Mouse (Mus musculus) heart, embryonic 16.5 days (tissue): ENCODE measurements around the gene Grip1. TPM values are rescaled to one million over a fixed set of nuclear protein-coding genes. Genes with fewer than 3 reads are reported as not detected.
A peak's percentile ranks its signal among the peaks of the same experiment; 100 is the strongest.

Experiments used
- ATAC-seq: fragments of 200-750 bp; cut with Nextera tagmentation; replicated peaks from 2 replicates; pipeline ENCODE4 v1.8.0; 2017; ENCODE audit warnings: moderate number of reproducible peaks; ENCODE audit not compliant: insufficient read depth, low FRiP score; ENCODE audit errors: extremely low read depth
- H3K27ac ChIP-seq: fragments of 300-500 bp; sonication (generic); 2 replicates; pipeline ENCODE4 v1.5.1; 2014; ENCODE audit warnings: mild to moderate bottlenecking, low read length, control low read depth, moderate library complexity
- H3K27me3 ChIP-seq: fragments of 300-500 bp; sonication (generic); 2 replicates; pipeline ENCODE4 v1.6.1; 2014; ENCODE audit warnings: low read length, mixed read lengths; ENCODE audit not compliant: control insufficient read depth, insufficient read depth
- H3K36me3 ChIP-seq: fragments of 300-500 bp; sonication (generic); 2 replicates; pipeline ENCODE4 v1.6.1; 2014; ENCODE audit not compliant: control insufficient read depth, insufficient read depth
- H3K4me1 ChIP-seq: fragments of 300-500 bp; sonication (generic); 2 replicates; pipeline ENCODE4 v1.6.1; 2014; ENCODE audit warnings: low read length, mixed read lengths; ENCODE audit not compliant: control insufficient read depth, insufficient read depth
- H3K4me2 ChIP-seq: fragments of 300-500 bp; sonication (generic); 2 replicates; pipeline ENCODE4 v1.6.1; 2014; ENCODE audit warnings: low read depth, mild to moderate bottlenecking, control low read depth, low read length
- H3K4me3 ChIP-seq: fragments of 300-500 bp; sonication (generic); 2 replicates; pipeline ENCODE4 v1.5.1; 2014; ENCODE audit warnings: mild to moderate bottlenecking, control low read depth, low read length
- H3K9ac ChIP-seq: fragments of 300-500 bp; sonication (generic); 2 replicates; pipeline ENCODE4 v1.6.1; 2014; ENCODE audit warnings: low read length, control low read depth
- H3K9me3 ChIP-seq: fragments of 300-500 bp; sonication (generic); replicated peaks from 2 replicates; pipeline ENCODE4 v1.6.1; 2016; ENCODE audit warnings: low read length; ENCODE audit not compliant: control insufficient read depth
- whole genome bisulfite sequencing: fragments of 180-500 bp; shearing (Covaris S2); extraction: QIAGEN DNeasy Blood & Tissue Kit; methylation state at CpG from one replicate; pipeline ENCODE4 v1.1.7; 2014; 5-methylcytosine and 5-hydroxymethylcytosine counted together
- polyA plus RNA-seq: library from polyadenylated mRNA; unstranded; fragments of >200 nt; fragmentation: Nextera tagmentation; extraction: Ambion mirVana; gene quantifications from 2 replicates; pipeline ENCODE4 v1.2.1, GENCODE M21; 2015

The Grip1 gene
- polyA plus RNA-seq, 1 experiment from 2014 or later, result 1.6 TPM

GRCm38 (mm10) chr10:119610279-119610895 lies 156.8 kb downstream of the Grip1 start:
- Histone ChIP-seq H3K4me2 (peak overlapping the region; percentile 40; the same call in 1 of the 2 replicates), H3K27me3 (no peaks in the 10 kb centered on the region), H3K9ac (no peak overlapping the region), H3K36me3 (no peaks in the 10 kb centered on the region), H3K4me1 (peaks cover 7% of the 10 kb centered on the region), H3K4me3 (peak overlapping the region; percentile 31), H3K9me3 (no peaks in the 10 kb centered on the region), H3K27ac (no peak overlapping the region)
- no peak for ATAC-seq
- WGBS, result 45% methylated on average over 9 of the region's 9 CpGs

GRCm38 (mm10) chr10:119612034-119612433 lies 158.4 kb downstream of the Grip1 start:
- no peaks in the 10 kb centered on the region for H3K36me3 ChIP-seq
- H3K27me3 ChIP-seq, result no peaks in the 10 kb centered on the region
- 89% methylated on average over 5 of the region's 5 CpGs for WGBS
- H3K27ac ChIP-seq, result no peak overlapping the region
- H3K9ac ChIP-seq, result no peak overlapping the region
- no peaks in the 10 kb centered on the region for H3K9me3 ChIP-seq
- ATAC-seq, result no peak
- H3K4me1 ChIP-seq, result peaks cover 11% of the 10 kb centered on the region
- no peak overlapping the region for H3K4me2 ChIP-seq
- H3K4me3 ChIP-seq, result no peak overlapping the region

GRCm38 (mm10) chr10:119614726-119615125 lies 161.1 kb downstream of the Grip1 start:
- peak overlapping the region; percentile 32; the same call in 1 of the 2 replicates for H3K4me3 ChIP-seq

GRCm38 (mm10) chr10:119615240-119615885 lies 161.7 kb downstream of the Grip1 start:
- Histone ChIP-seq H3K27ac (no peak overlapping the region), H3K9me3 (no peaks in the 10 kb centered on the region), H3K36me3 (no peaks in the 10 kb centered on the region), H3K4me3 (no peak overlapping the region), H3K9ac (no peak overlapping the region), H3K27me3 (no peaks in the 10 kb centered on the region), H3K4me1 (peaks cover 11% of the 10 kb centered on the region), H3K4me2 (peak overlapping the region; percentile 46)
- 62% methylated on average over 14 of the region's 14 CpGs for WGBS
- peak; percentile 95 for ATAC-seq

More at GRCm38 (mm10) chr10:119614726-119615125, 161.1 kb downstream of the Grip1 start:
- Histone ChIP-seq H3K9me3 (no peaks in the 10 kb centered on the region), H3K9ac (no peak overlapping the region), H3K4me1 (peaks cover 11% of the 10 kb centered on the region), H3K27ac (0 out of 2 replicates have a peak overlapping the region, but pooled peaks have one; percentile 20), H3K36me3 (no peaks in the 10 kb centered on the region), H3K27me3 (no peaks in the 10 kb centered on the region), H3K4me2 (peak overlapping the region; percentile 46)
- peak; percentile 49; the same call in 1 of the 2 replicates for ATAC-seq
- 35% methylated on average over 7 of the region's 7 CpGs for WGBS

GRCm38 (mm10) chr10:119616078-119616477 lies 162.4 kb downstream of the Grip1 start:
- H3K4me3 ChIP-seq, result no peak overlapping the region
- no peaks in the 10 kb centered on the region for H3K27me3 ChIP-seq
- 75% methylated on average over 3 of the region's 3 CpGs for WGBS
- no peak overlapping the region for H3K27ac ChIP-seq
- no peak overlapping the region for H3K4me2 ChIP-seq
- no peak for ATAC-seq
- no peaks in the 10 kb centered on the region for H3K9me3 ChIP-seq
- H3K4me1 ChIP-seq, result peaks cover 11% of the 10 kb centered on the region
- no peaks in the 10 kb centered on the region for H3K36me3 ChIP-seq
- H3K9ac ChIP-seq, result no peak overlapping the region

- WGBS, result 44% methylated on average over 4 of the region's 4 CpGs
- no peak for ATAC-seq
- Histone ChIP-seq H3K36me3 (no peaks in the 10 kb centered on the region), H3K27me3 (no peaks in the 10 kb centered on the region), H3K9ac (no peak overlapping the region), H3K9me3 (no peaks in the 10 kb centered on the region), H3K4me2 (no peak overlapping the region), H3K4me3 (no peak overlapping the region), H3K27ac (no peak overlapping the region), H3K4me1 (no peaks in the 10 kb centered on the region)
These were observed 175.0 kb downstream of the Grip1 start for GRCm38 (mm10) chr10:119628656-119629055.

- H3K9me3 ChIP-seq, result no peaks in the 10 kb centered on the region
- H3K27ac ChIP-seq, result no peak overlapping the region
- no peak overlapping the region for H3K4me2 ChIP-seq
- 0 out of 2 replicates have a peak, but pooled peaks cover 4% of the 10 kb centered on the region for H3K4me1 ChIP-seq
- WGBS, result 90% methylated on average over 5 of the region's 5 CpGs
- no peaks in the 10 kb centered on the region for H3K27me3 ChIP-seq
- H3K4me3 ChIP-seq, result no peak overlapping the region
- H3K36me3 ChIP-seq, result no peaks in the 10 kb centered on the region
- H3K9ac ChIP-seq, result no peak overlapping the region
- no peak for ATAC-seq
These were observed 176.8 kb downstream of the Grip1 start for GRCm38 (mm10) chr10:119630401-119630800.

GRCm38 (mm10) chr10:119631966-119632365 lies 178.3 kb downstream of the Grip1 start:
- 65% methylated on average over 9 of the region's 9 CpGs for WGBS
- no peaks in the 10 kb centered on the region for H3K27me3 ChIP-seq
- no peak overlapping the region for H3K9ac ChIP-seq
- no peak for ATAC-seq
- H3K4me1 ChIP-seq, result 0 out of 2 replicates have a peak, but pooled peaks cover 4% of the 10 kb centered on the region
- no peak overlapping the region for H3K27ac ChIP-seq
- no peak overlapping the region for H3K4me2 ChIP-seq
- no peaks in the 10 kb centered on the region for H3K9me3 ChIP-seq
- no peak overlapping the region for H3K4me3 ChIP-seq
- H3K36me3 ChIP-seq, result no peaks in the 10 kb centered on the region

- Histone ChIP-seq H3K4me1 (0 out of 2 replicates have a peak, but pooled peaks cover 4% of the 10 kb centered on the region), H3K9ac (no peak overlapping the region), H3K9me3 (no peaks in the 10 kb centered on the region), H3K4me3 (peak overlapping the region; percentile 42), H3K36me3 (no peaks in the 10 kb centered on the region), H3K27me3 (no peaks in the 10 kb centered on the region), H3K4me2 (peak overlapping the region; percentile 55), H3K27ac (no peak overlapping the region)
- 13% methylated on average over 6 of the region's 6 CpGs for WGBS
- ATAC-seq, result peak; percentile 52; the same call in 1 of the 2 replicates
These were observed 180.9 kb downstream of the Grip1 start for GRCm38 (mm10) chr10:119634544-119634943.
